Mouse (Mus musculus) central nervous system, embryonic 11.5 days (tissue): ENCODE data around the gene Klhl20. TPM values are rescaled to one million over a fixed set of nuclear protein-coding genes. Genes with fewer than 3 reads are reported as not detected.

Experiments used
- polyA plus RNA-seq: library from polyadenylated mRNA; depleted of rRNA; stranded (reverse); fragments of >200 nt; gene quantifications from 2 replicates; pipeline ENCODE4 v1.2.3, GENCODE M21; 2012; rRNA removed

The Klhl20 gene
- polyA plus RNA-seq, result 13.7 and 17.8 TPM in 2 replicates

GRCm38 (mm10) chr1:161130726-161131664 lies at the start of gene Klhl20:
Gene Klhl20 (minus strand): TSS chr1:161131511.

GRCm38 (mm10) chr1:161159214-161159613 lies 27.9 kb upstream of the Klhl20 start, which contains the start of gene Tex50:
Gene Tex50 (minus strand): TSS chr1:161159314.

DNA sequence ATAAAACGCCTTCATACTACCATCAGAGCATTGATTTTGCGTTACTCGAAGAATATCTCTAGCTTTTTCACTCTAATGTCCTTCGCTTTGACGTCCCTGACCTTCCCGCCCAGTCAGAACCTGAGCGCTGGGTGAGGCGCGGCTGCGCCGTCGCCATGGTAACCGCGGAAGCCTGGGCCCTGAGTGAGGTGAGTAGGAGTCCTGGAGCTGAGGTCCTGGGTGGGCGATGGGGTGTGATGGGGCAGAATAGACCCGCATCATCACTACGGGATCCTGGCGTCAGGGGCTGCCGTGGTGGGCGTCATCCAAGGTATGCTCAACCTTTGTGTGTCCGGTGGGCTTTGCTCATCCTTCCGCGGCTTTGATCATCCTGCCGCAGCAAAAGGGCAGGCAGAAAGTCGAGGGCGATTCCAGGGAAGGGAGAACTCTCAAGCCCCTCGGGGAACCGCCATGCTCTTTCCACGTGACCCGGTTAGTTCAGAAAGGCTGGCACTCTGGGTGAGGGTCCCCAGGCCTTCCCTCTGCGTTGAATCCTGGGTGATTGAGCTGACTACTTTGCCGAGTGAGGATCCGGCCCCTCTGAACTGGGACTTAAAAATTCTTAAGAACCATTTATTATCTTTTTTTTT lies 11.3 kb upstream of the Klhl20 start, which contains the start of gene Ankrd45:
Gene Ankrd45, plus strand, starts transcription at position 161 of the 629 bp plus-strand sequence.

GRCm38 (mm10) chr1:161070352-161071271 lies 60.7 kb downstream of the Klhl20 start, which contains the start of the genes Dars2 and Cenpl:
Gene Dars2 (minus strand): TSS chr1:161070658.
Gene Cenpl (plus strand): TSS chr1:161070713.

Other genes with a start within 250 kb of the Klhl20 start
- gene Rc3h1, start 225.1 kb downstream of the Klhl20 start, polyA plus RNA-seq, result 8.2 and 13.0 TPM in 2 replicates
- 4.4 and 15.4 TPM in 2 replicates for gene Serpinc1, start 152.9 kb downstream of the Klhl20 start, polyA plus RNA-seq
- 4.8 and 6.8 TPM in 2 replicates for gene Zbtb37, start 96.7 kb downstream of the Klhl20 start, polyA plus RNA-seq
- 35.6 and 43.4 TPM in 2 replicates for gene Dars2, start 60.9 kb downstream of the Klhl20 start, polyA plus RNA-seq
- 21.6 and 23.1 TPM in 2 replicates for gene Cenpl, start 60.8 kb downstream of the Klhl20 start, polyA plus RNA-seq
- gene Ankrd45, start 11.2 kb upstream of the Klhl20 start, polyA plus RNA-seq, result 3.4 and 3.6 TPM in 2 replicates
- gene Tex50, start 27.8 kb upstream of the Klhl20 start, polyA plus RNA-seq, result 0.05 TPM in 1 of 2 replicates, not detected in the other
- 147 and 200 TPM in 2 replicates for gene Prdx6, start 119.7 kb upstream of the Klhl20 start, polyA plus RNA-seq